Mouse (Mus musculus) embryonic facial prominence, embryonic 12.5 days (tissue): ENCODE data around the gene Ckb. TPM values are rescaled to one million over a fixed set of nuclear protein-coding genes. Genes with fewer than 3 reads are reported as not detected.

Experiments used
- polyA plus RNA-seq: library from polyadenylated mRNA; unstranded; fragments of >200 nt; fragmentation: Nextera tagmentation; extraction: Ambion mirVana; gene quantifications from 2 replicates; pipeline ENCODE4 v1.2.1, GENCODE M21; 2016

The Ckb gene
- polyA plus RNA-seq, 1 experiment from 2014 or later = 339 TPM

Other genes with a start within 250 kb of the Ckb start
- 6.2 and 6.3 TPM in 2 replicates for gene Tnfaip2, start 229.9 kb downstream of the Ckb start, polyA plus RNA-seq
- 24.4 and 28.1 TPM in 2 replicates for gene Gm266, start 186.5 kb downstream of the Ckb start, polyA plus RNA-seq
- 602 and 657 TPM in 2 replicates for gene Eif5, start 134.3 kb downstream of the Ckb start, polyA plus RNA-seq
- gene Mark3, start 97.8 kb downstream of the Ckb start, polyA plus RNA-seq = 69.8 and 70.0 TPM in 2 replicates
- 13.3 and 15.1 TPM in 2 replicates for gene Trmt61a, start 5.8 kb upstream of the Ckb start, polyA plus RNA-seq
- 59.7 and 61.3 TPM in 2 replicates for gene Bag5, start 40.9 kb upstream of the Ckb start, polyA plus RNA-seq
- 53.0 and 59.7 TPM in 2 replicates for gene Apopt1, start 40.9 kb upstream of the Ckb start, polyA plus RNA-seq
- 149 and 157 TPM in 2 replicates for gene Klc1, start 86.5 kb upstream of the Ckb start, polyA plus RNA-seq
- gene Xrcc3, start 141.5 kb upstream of the Ckb start, polyA plus RNA-seq = 10.8 and 11.2 TPM in 2 replicates
- gene Zfyve21, start 141.8 kb upstream of the Ckb start, polyA plus RNA-seq = 88.9 and 90.9 TPM in 2 replicates
- 13.5 and 14.1 TPM in 2 replicates for gene Ppp1r13b, start 235.8 kb upstream of the Ckb start, polyA plus RNA-seq